Mouse (Mus musculus): ENCODE measurements around the gene Fstl4. TPM values are rescaled to one million over a fixed set of nuclear protein-coding genes. Genes with fewer than 3 reads are reported as not detected.

Gene Fstl4
- polyA plus RNA-seq, 2 experiments = 0.01 TPM; not detected in 1

DNA sequence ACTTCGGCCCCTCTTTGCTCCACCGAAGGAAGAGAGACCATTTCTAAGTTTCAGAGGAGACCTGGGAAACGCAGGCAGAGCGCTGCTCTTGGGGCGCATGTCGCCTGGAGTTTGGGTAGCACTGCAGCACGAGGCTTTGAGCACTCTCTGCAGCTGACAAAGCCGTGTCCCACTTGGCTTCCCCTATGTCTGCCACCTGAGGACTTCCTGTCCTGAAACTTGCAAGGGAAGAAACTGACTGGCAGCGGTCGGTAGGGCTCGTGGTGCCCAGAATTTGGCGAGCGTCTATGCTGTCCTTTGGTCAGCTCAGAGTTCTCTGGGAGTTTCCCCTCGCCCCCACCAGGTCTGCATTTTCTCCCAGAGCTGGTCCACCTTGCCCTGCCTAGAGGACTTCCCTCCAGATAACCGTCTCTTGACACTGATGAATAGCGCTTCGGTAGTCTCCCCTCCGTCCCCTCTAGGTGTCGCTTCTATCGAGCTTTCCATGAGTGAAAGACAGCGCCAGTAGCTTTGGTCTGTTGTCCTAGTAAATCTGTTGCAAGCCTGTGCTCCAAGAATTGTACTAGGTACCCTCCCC lies 1.3 kb downstream of the Fstl4 start:
- H3K36me3 ChIP-seq (replicated peaks; ENCODE audit: control insufficient read depth, insufficient read depth, low read depth) = no peaks in the 10 kb centered on the region
- no peaks in the 10 kb centered on the region for H3K4me1 ChIP-seq (replicated peaks; ENCODE audit: control insufficient read depth in 2 of 2, insufficient read depth in 2 of 2, low read length in 1 of 2)
- H3K4me3 ChIP-seq (ENCODE audit: insufficient read depth in 1 of 2, low read depth in 2 of 2, low read length in 2 of 2) = no peak overlapping the region
- ATAC-seq (ENCODE audit: insufficient read depth) = no peak
- WGBS (ENCODE audit: insufficient replicate concordance) = 1% methylated on average over 21 of the region's 21 CpGs
- H3K27ac ChIP-seq = no peak overlapping the region
- H3K27me3 ChIP-seq (ENCODE audit: control insufficient read depth, insufficient read depth, low read length) = peaks cover 38% of the 10 kb centered on the region
- TF ChIP-seq CTCF (IDR thresholded peaks at IDR 0.05; ENCODE audit: low read depth) (peak; percentile 45), EP300 (IDR thresholded peaks at IDR 0.05; ENCODE audit: low read depth) (no peak)
- DNase-seq (ENCODE audit: low read depth in 3 of 3, low spot score in 3 of 3) = no peak
- no peaks in the 10 kb centered on the region for H3K9me3 ChIP-seq (ENCODE audit: control insufficient read depth, low read length)
- no peak overlapping the region for H3K9ac ChIP-seq (replicated peaks)
- no peak overlapping the region for H3K4me2 ChIP-seq (ENCODE audit: low read depth)

DNA sequence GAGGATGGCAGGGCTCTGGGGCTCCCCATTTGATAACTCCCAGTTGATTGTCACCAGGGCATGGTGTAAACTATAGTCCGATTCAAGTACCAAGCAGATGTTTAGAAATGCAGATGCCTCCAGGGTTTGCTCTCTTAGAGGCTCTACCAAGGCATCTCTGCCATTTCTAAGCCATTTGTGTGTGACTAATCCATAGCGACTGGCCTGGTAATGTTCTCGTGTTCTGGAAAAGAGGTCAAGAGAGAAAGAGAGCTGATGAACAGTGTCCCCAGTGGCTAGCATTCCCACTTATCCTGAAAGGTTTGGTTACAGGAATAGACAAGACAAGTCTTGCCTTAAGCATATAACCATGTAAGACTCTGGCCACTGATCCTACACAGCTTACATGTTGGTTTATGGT lies 3.5 kb downstream of the Fstl4 start:
- Histone ChIP-seq H3K27me3 (ENCODE audit: control insufficient read depth, insufficient read depth, low read length) (peaks cover 38% of the 10 kb centered on the region), H3K4me2 (ENCODE audit: low read depth) (no peak overlapping the region), H3K4me3 (ENCODE audit: insufficient read depth in 1 of 2, low read depth in 2 of 2, low read length in 2 of 2) (no peak overlapping the region), H3K27ac (no peak overlapping the region), H3K9ac (replicated peaks) (no peak overlapping the region), H3K9me3 (ENCODE audit: control insufficient read depth, low read length) (no peaks in the 10 kb centered on the region), H3K36me3 (replicated peaks; ENCODE audit: control insufficient read depth, insufficient read depth, low read depth) (no peaks in the 10 kb centered on the region), H3K4me1 (replicated peaks; ENCODE audit: control insufficient read depth in 2 of 2, insufficient read depth in 2 of 2, low read length in 1 of 2) (no peaks in the 10 kb centered on the region)
- WGBS (ENCODE audit: insufficient replicate concordance) = 57% methylated on average over 3 of the region's 3 CpGs
- DNase-seq (ENCODE audit: low read depth in 3 of 3, low spot score in 3 of 3) (no peak), ATAC-seq (ENCODE audit: insufficient read depth) (no peak)
- TF ChIP-seq CTCF (IDR thresholded peaks at IDR 0.05; ENCODE audit: low read depth) = no peak
- no peak for TF ChIP-seq EP300 (IDR thresholded peaks at IDR 0.05; ENCODE audit: low read depth)

DNA sequence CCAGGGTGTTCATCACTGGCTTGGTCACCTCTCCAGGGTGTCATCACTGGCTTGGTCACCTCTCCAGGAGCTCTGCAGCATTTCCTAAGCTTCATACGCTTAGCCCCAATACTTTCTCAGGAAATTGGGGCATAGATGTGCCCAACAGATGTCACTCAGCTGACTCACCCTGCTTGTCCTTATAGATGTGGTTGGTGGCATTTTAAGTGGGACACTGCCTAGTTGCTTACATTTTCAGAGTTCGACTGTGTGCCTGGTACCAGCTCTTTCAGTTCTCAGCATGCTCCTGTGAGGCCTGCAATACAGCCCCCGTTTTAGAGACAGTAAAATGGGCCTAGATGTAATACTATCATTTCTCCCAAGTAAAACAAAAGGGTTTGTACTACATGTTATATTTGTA lies 8.6 kb downstream of the Fstl4 start:
- Histone ChIP-seq H3K9me3 (ENCODE audit: control insufficient read depth, low read length) (no peaks in the 10 kb centered on the region), H3K4me1 (replicated peaks; ENCODE audit: control insufficient read depth in 2 of 2, insufficient read depth in 2 of 2, low read length in 1 of 2) (no peaks in the 10 kb centered on the region), H3K4me2 (ENCODE audit: low read depth) (no peak overlapping the region), H3K4me3 (ENCODE audit: insufficient read depth in 1 of 2, low read depth in 2 of 2, low read length in 2 of 2) (no peak overlapping the region), H3K9ac (replicated peaks) (no peak overlapping the region), H3K36me3 (replicated peaks; ENCODE audit: control insufficient read depth, insufficient read depth, low read depth) (no peaks in the 10 kb centered on the region), H3K27ac (no peak overlapping the region), H3K27me3 (ENCODE audit: control insufficient read depth, insufficient read depth, low read length) (no peaks in the 10 kb centered on the region; the same call in 1 of the 2 replicates)
- ATAC-seq (ENCODE audit: insufficient read depth) (no peak), DNase-seq (ENCODE audit: low read depth in 3 of 3, low spot score in 3 of 3) (no peak)
- TF ChIP-seq EP300 (IDR thresholded peaks at IDR 0.05; ENCODE audit: low read depth) = no peak
- TF ChIP-seq CTCF (IDR thresholded peaks at IDR 0.05; ENCODE audit: low read depth) = no peak
- 42% methylated on average over 3 of the region's 3 CpGs for WGBS (ENCODE audit: insufficient replicate concordance)

DNA sequence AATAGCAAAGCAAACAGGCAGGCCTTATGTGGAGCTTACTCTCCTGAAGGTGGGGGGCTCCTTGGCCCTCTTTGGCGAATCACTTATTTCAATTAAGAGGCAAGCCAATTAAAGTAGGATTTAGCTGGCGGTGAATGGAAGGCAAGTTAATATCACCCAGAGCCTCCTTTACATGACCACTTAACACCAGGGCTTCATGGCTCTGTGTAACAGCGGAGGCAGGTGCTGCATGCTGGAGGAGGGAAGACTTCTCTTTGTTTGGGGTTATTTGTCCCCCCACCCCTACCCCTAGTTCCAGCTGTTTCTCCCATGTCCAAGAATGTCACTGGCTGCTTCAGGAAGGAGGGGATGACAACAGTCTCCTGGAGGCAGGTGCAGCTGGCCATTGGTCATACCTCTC lies 10.9 kb downstream of the Fstl4 start:
- Histone ChIP-seq H3K4me2 (ENCODE audit: low read depth) (no peak overlapping the region), H3K9ac (replicated peaks) (no peak overlapping the region), H3K4me1 (replicated peaks; ENCODE audit: control insufficient read depth in 2 of 2, insufficient read depth in 2 of 2, low read length in 1 of 2) (no peaks in the 10 kb centered on the region), H3K9me3 (ENCODE audit: control insufficient read depth, low read length) (no peaks in the 10 kb centered on the region), H3K36me3 (replicated peaks; ENCODE audit: control insufficient read depth, insufficient read depth, low read depth) (no peaks in the 10 kb centered on the region), H3K27me3 (ENCODE audit: control insufficient read depth, insufficient read depth, low read length) (no peaks in the 10 kb centered on the region), H3K27ac (no peak overlapping the region), H3K4me3 (ENCODE audit: insufficient read depth in 1 of 2, low read depth in 2 of 2, low read length in 2 of 2) (no peak overlapping the region)
- TF ChIP-seq EP300 (IDR thresholded peaks at IDR 0.05; ENCODE audit: low read depth) (no peak), CTCF (IDR thresholded peaks at IDR 0.05; ENCODE audit: low read depth) (no peak)
- WGBS (ENCODE audit: insufficient replicate concordance) = 74% methylated on average over 3 of the region's 3 CpGs
- ATAC-seq (ENCODE audit: insufficient read depth) (no peak), DNase-seq (ENCODE audit: low read depth in 3 of 3, low spot score in 3 of 3) (no peak)

DNA sequence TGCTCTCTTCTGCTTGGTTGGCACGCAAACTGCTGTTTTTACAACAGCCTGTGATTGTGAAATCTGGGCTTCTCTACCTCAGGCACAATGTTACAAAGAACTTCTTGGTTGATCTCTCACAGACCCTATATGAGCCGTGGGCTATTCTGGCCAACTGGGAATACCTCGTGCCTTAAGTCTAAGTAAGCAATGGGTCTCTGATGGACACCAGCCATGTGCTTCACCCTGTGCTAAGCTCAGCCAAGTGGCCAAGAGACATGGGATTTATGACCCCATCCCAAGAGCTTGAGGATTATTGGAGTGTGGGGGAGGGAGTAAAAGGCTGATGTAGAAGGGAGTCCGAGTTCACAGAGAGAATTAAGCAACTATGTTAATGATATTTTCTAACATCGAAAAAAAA lies 18.0 kb downstream of the Fstl4 start:
- Histone ChIP-seq H3K9ac (replicated peaks) (no peak overlapping the region), H3K4me3 (ENCODE audit: insufficient read depth in 1 of 2, low read depth in 2 of 2, low read length in 2 of 2) (no peak overlapping the region), H3K9me3 (ENCODE audit: control insufficient read depth, low read length) (no peaks in the 10 kb centered on the region), H3K4me1 (replicated peaks; ENCODE audit: control insufficient read depth in 2 of 2, insufficient read depth in 2 of 2, low read length in 1 of 2) (no peaks in the 10 kb centered on the region), H3K36me3 (replicated peaks; ENCODE audit: control insufficient read depth, insufficient read depth, low read depth) (no peaks in the 10 kb centered on the region), H3K4me2 (ENCODE audit: low read depth) (no peak overlapping the region), H3K27me3 (ENCODE audit: control insufficient read depth, insufficient read depth, low read length) (no peaks in the 10 kb centered on the region), H3K27ac (no peak overlapping the region)
- ATAC-seq (ENCODE audit: insufficient read depth) (no peak), DNase-seq (ENCODE audit: low read depth in 3 of 3, low spot score in 3 of 3) (no peak)
- no peak for TF ChIP-seq EP300 (IDR thresholded peaks at IDR 0.05; ENCODE audit: low read depth)
- no peak for TF ChIP-seq CTCF (IDR thresholded peaks at IDR 0.05; ENCODE audit: low read depth)
- 56% methylated on average over 5 of the region's 5 CpGs for WGBS (ENCODE audit: insufficient replicate concordance)

All from liver, embryonic 14.5 days (tissue).